Mouse (Mus musculus): ENCODE data around the gene Zfp790.
"Not testable (repeated sequence)": the region's sequence is repeated elsewhere in the genome, so short reads cannot be mapped to it uniquely, and the experiment has no call there.

The Zfp790 gene

DNA sequence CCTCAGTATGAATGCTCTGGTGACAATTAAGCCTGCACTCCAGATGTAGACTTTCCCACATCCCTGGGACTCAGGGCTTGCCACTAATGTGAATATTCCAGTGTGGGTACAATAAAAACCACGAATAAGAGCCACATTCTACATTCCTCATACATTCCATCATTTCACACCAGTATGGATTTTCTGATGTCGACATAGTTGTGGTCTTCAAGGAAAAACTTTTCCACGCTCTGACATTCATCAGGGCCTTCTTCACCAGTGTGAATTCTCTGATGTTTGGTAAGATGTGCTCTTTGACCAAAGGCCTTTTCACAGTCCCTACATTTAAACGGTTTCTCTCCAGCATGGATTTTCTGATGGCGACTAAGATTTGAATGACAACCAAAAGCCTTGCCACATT, 28.7 kb downstream of the Zfp790 start:
- no peak for DNase-seq

DNA sequence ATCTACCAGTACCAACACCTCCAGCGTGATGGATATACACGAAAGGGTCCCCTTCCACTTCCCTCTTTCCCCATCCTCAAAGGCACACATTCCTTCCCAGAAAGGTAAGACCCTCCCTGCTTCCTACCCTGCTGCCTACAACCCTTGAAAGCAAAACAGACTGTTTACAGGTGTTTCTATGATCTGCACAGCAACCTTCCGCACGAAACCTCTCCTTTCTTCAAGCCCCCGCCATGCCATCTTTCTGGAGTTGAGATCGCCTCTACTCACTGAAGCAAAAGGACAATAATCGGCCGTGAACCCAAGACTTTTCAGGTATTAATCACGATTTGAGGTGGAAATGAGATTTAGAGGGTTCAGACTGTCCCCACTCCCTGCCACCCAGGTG, 36.9 kb downstream of the Zfp790 start:
- DNase-seq, result no peak

DNA sequence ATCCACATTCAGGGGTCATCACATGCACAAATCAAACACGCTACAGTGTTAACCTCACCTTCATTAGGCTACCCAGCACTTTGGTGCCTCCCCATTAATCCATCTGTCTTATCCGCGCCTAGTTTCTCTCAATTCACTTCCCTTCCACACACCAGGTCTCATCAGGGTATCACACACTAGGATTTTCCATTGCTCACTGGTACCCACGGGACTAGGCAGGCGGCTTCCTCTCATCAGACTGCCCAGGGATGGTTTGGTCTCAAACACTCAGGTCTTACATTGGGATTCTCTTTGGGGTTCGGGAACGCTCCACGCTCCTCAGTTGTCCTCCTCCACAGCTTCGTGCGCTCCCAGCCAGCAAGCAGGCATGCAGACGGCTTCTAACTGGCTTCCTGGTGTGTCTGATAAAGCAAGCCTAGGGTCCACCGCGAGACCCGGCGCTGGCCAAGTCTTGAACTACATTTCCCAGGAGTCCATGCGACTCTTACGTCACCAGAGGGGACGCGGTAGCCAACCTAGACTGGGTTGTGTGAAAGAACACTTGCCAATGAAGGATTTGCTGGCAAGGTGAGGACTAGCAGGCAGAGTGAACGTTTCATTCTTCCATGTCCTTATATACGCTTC, 37.4 kb downstream of the Zfp790 start, which contains the start of gene Zfp940:
Gene Zfp940, minus strand, starts transcription at position 451 of the 624 bp plus-strand sequence.
- peak; percentile 89 for DNase-seq

DNA sequence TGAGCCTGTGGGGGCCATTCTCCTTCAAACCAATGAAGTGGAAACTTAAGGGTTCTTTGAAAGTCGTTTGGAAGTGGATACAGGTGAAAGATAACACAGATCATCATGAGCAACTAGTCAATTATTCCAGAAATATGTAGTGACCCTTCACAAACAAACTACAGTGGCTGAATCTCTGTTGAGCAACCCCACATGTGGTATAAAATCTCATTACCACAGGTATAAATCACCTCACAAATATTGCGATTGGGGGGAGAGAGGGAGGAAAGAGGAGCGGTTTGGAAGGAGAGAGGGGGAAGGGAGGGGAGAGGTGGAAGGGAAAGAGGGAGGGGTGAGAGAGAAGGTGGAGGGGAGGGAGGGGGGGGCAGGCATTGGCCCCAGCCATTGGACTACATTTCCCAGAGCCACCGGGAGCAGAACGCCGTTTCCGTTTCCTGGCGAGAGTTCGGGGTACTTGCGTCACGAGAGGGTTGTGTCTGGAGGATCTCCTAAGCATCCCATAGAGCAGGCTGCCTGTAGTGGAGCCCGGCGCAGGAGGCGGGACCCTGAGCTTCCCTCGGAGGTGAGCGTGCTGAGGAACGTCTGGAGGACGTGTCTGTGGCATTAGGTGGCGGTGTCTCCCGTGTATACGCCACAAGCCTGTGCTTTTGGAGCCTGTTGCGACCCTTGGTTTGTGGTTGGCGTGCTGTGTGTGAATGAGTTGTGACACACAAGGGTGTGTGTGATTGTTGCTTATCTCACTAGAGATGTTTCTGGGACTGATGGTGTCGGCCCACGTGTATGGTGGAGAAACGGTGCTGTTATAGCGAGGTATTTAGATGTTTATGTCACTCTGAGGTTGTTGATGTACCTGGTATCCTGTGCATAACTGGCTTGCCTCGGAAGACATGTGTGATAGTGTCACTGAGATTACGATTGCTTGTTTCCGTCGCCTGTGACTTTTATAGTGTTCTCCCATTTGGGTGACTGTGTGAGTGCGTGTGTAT, 43.9 kb downstream of the Zfp790 start, which contains the start of gene Zfp420:
Gene Zfp420, plus strand, starts transcription at position 448 of the 986 bp plus-strand sequence.
- peak; percentile 93 for DNase-seq

DNA sequence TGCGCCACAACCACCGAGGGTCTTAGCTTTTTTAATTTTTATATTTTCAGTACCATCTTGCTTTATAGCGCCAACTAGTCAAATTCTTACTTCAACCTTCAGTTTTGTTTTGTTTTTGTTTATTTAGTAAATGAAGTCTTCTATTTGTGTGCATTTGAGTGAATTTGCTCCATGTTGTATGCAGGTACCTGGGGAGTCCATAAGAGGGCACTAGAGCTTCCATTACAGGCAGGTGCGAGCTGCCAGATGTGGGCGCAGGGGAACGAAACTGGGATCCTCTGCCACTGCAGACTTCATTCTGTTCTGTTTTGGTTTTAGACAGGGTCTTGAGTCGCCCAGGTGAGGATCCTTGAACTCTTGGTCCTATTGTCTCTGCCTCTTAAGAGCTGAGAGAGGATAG, 45.7 kb downstream of the Zfp790 start:
- DNase-seq, result no peak

DNA sequence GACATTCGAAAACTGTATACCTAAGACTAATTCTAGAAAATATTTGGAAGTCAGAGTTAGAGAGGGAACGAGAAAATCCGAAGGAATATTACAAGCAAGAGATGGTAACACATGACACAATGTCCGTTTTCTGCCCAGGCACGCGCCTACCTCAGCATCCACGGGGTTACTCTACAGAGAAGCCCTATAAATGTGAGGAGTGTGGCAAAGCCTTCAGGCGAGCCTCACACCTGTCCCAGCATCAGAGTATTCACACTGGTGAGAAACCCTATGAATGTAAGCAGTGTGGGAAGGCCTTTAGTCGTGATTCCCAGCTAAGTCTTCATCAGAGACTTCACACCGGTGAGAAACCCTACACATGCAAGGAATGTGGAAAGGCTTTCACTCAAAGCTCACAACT, 58.3 kb downstream of the Zfp790 start:
- no peak for DNase-seq

DNA sequence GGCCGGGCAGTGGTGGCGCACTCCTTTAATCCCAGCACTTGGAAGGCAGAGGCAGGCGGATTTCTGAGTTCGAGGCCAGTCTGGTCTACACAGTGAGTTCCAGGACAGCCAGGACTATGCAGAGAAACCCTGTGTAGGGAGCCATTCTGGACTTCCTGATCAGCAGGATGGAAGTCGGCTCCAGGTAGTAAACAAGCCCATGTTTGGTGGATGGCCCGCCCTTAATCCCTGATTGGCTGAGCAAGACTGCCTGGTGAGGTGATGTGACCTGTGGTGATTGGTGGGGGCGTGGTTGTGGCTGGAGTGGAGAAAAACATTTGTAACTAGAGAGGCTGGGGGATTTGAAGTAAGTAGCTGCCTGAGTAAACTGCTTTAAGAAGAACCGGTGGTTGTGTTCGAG, 61.6 kb downstream of the Zfp790 start:
- not testable (repeated sequence) for DNase-seq

DNA sequence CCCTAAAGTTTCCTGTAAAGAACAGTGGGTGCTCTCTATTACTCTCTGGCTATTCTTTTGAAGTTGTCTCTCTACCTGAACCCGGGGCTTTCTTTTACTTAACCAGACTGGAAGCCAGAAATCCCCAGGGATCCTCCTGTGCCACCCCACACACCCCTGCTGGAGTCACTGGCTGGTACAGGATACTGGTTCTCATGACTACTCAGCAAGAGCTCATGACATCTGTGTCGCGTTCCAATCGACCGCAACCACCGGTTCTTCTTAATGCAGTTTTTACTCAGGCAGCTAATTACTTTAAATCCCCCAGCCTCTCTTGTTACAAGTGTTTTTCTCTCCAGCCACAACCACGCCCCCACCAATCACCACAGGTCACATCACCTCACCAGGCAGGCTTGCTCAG, 64.1 kb downstream of the Zfp790 start:
- DNase-seq, result no peak

All from kidney, postnatal 10 days (tissue).